Mouse (Mus musculus): ENCODE data around the gene Dolk. TPM values are rescaled to one million over a fixed set of nuclear protein-coding genes. Genes with fewer than 3 reads are reported as not detected.
A peak's percentile ranks its signal among the peaks of the same experiment; 100 is the strongest.

Gene Dolk
- polyA plus RNA-seq (2016; fragmentation: Nextera tagmentation; extraction: Ambion mirVana), result 23.9 and 24.0 TPM in 2 replicates

- peak; percentile 98 for DNase-seq (ENCODE audit: low spot score)
- Histone ChIP-seq H3K9me3 (no peaks in the 10 kb centered on the region), H3K27ac (replicated peaks) (peak within 1 kb of the TSS; percentile 89), H3K27me3 (replicated peaks; ENCODE audit: low read depth, poor library complexity, severe bottlenecking) (no peaks in the 10 kb centered on the region), H3K36me3 (replicated peaks) (peaks cover 42% of the 10 kb centered on the region), H3K4me3 (peak within 1 kb of the TSS; percentile 86), H3K4me1 (peaks cover 23% of the 10 kb centered on the region)
- under 1% methylated on average over 67 of the region's 68 CpGs for WGBS
These were observed at the start of gene Dolk, which contains the start of gene Nup188 for GRCm38 (mm10) chr2:30286192-30287026. Gene Dolk, minus strand, starts transcription at chr2:30286334. Gene Nup188, plus strand, starts transcription at chr2:30286397.

DNA sequence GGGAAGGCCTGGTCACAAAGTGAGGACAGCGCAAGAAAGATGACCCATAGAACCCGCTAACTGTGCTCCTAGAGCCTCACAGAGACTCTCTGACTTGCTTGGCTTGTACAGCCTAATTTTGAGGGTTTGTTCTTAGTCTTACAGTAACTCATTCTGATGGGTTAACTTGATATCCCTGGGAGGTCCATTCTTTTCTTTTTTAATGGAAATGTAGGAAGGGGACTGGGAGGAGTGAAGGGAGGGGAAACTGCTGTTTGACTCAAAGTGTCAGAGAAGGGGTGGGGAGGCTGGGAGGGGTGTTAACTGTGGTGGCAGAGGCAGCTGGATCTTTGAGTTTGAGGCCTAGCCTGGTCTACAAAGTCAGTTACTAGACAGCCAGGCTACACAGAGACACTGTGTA lies 49.2 kb upstream of the Dolk start:
- Histone ChIP-seq H3K4me3 (no peak overlapping the region), H3K36me3 (replicated peaks) (peaks cover 100% of the 10 kb centered on the region), H3K27me3 (replicated peaks; ENCODE audit: low read depth, poor library complexity, severe bottlenecking) (no peaks in the 10 kb centered on the region), H3K4me1 (no peaks in the 10 kb centered on the region), H3K27ac (replicated peaks) (no peak overlapping the region), H3K9me3 (no peaks in the 10 kb centered on the region)
- WGBS, result 93% methylated on average over 2 of the region's 2 CpGs
- no peak for DNase-seq (ENCODE audit: low spot score)

GRCm38 (mm10) chr2:30328791-30329190 lies 42.7 kb upstream of the Dolk start:
- no peaks in the 10 kb centered on the region for H3K27me3 ChIP-seq (replicated peaks; ENCODE audit: low read depth, poor library complexity, severe bottlenecking)
- no peak overlapping the region for H3K27ac ChIP-seq (replicated peaks)
- no peaks in the 10 kb centered on the region for H3K4me1 ChIP-seq
- H3K9me3 ChIP-seq, result no peaks in the 10 kb centered on the region
- no peak for DNase-seq (ENCODE audit: low spot score)
- peaks cover 100% of the 10 kb centered on the region for H3K36me3 ChIP-seq (replicated peaks)
- no peak overlapping the region for H3K4me3 ChIP-seq
- WGBS, result 93% methylated on average over 3 of the region's 3 CpGs

DNA sequence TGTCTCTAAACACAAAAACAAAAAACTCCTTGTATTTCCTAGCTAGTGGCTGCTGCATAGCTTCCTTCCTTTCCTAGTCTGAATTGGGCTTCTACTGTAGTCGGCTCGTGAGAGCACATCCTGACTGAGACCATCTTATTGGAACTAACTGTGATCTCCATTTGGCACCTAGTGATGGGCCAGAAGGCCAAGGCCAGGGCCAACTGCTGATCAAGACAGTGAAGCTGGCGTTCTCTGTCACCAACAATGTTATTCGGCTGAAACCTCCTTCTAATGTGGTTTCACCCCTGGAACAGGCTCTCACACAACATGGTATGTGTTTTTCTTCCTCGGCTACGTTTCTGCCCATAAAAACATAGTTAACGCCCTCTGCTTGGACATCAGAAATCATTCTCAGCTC lies 41.1 kb upstream of the Dolk start:
- Histone ChIP-seq H3K4me3 (no peak overlapping the region), H3K27ac (replicated peaks) (no peak overlapping the region), H3K4me1 (no peaks in the 10 kb centered on the region), H3K27me3 (replicated peaks; ENCODE audit: low read depth, poor library complexity, severe bottlenecking) (no peaks in the 10 kb centered on the region), H3K36me3 (replicated peaks) (peaks cover 100% of the 10 kb centered on the region), H3K9me3 (no peaks in the 10 kb centered on the region)
- 89% methylated on average over 7 of the region's 7 CpGs for WGBS
- DNase-seq (ENCODE audit: low spot score), result no peak

DNA sequence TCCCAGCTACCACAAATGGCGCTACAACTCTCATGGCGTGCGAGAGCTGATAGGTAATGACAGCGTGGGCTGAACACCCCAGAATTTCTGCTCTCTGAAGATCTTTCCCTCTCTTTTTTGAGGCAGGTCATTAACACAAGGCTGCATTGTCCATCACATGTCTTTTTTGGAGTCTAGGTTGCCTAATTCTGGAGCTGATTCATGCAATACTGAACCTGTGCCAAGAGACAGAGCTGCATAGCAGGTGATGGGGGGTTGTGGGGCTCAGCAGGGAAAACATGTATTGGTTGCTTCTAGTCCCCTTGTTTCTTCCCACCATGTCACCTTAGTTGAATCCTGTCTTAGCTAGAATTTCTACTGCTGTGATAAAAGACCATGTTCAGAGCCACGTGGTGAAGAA lies 39.2 kb upstream of the Dolk start:
- WGBS, result 95% methylated on average over 5 of the region's 5 CpGs
- Histone ChIP-seq H3K27ac (replicated peaks) (no peak overlapping the region), H3K4me3 (no peak overlapping the region), H3K27me3 (replicated peaks; ENCODE audit: low read depth, poor library complexity, severe bottlenecking) (no peaks in the 10 kb centered on the region), H3K4me1 (no peaks in the 10 kb centered on the region), H3K36me3 (replicated peaks) (peaks cover 100% of the 10 kb centered on the region), H3K9me3 (no peaks in the 10 kb centered on the region)
- no peak for DNase-seq (ENCODE audit: low spot score)

- Histone ChIP-seq H3K27ac (replicated peaks) (no peak overlapping the region), H3K9me3 (no peaks in the 10 kb centered on the region), H3K27me3 (replicated peaks; ENCODE audit: low read depth, poor library complexity, severe bottlenecking) (no peaks in the 10 kb centered on the region), H3K4me3 (no peak overlapping the region), H3K4me1 (no peaks in the 10 kb centered on the region), H3K36me3 (replicated peaks) (peaks cover 100% of the 10 kb centered on the region)
- DNase-seq (ENCODE audit: low spot score), result no peak
- 93% methylated on average over 7 of the region's 7 CpGs for WGBS
These were observed 37.0 kb upstream of the Dolk start for GRCm38 (mm10) chr2:30323111-30323510.

- 92% methylated on average over 4 of the region's 4 CpGs for WGBS
- peaks cover 100% of the 10 kb centered on the region for H3K36me3 ChIP-seq (replicated peaks)
- H3K4me1 ChIP-seq, result no peaks in the 10 kb centered on the region
These were observed 33.1 kb upstream of the Dolk start for GRCm38 (mm10) chr2:30319260-30319659.

DNA sequence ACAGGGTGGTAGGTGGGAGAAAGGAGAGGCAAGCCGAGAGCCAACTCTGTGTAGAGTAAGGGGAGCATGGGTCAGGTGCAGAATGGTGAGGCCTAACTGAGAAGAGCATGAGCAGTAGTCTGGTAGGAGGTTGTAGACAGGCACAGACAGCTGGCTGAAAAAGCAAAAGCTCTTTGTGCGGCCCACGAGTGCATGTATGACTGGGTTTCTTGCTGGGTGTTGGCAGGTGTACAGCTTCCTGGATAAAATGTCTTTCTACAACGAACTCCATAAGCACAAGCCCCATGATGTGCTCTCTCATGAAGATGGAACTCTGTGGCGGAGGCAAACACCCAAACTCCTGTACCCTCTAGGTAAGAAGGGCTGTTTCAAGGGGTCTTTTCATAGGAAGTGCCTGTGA lies 30.8 kb upstream of the Dolk start:
- H3K9me3 ChIP-seq, result no peaks in the 10 kb centered on the region
- H3K36me3 ChIP-seq (replicated peaks), result peaks cover 100% of the 10 kb centered on the region
- H3K27me3 ChIP-seq (replicated peaks; ENCODE audit: low read depth, poor library complexity, severe bottlenecking), result no peaks in the 10 kb centered on the region
- no peak overlapping the region for H3K4me3 ChIP-seq
- 91% methylated on average over 5 of the region's 5 CpGs for WGBS
- H3K27ac ChIP-seq (replicated peaks), result no peak overlapping the region
- H3K4me1 ChIP-seq, result no peaks in the 10 kb centered on the region
- no peak for DNase-seq (ENCODE audit: low spot score)

More at GRCm38 (mm10) chr2:30319260-30319659, 33.1 kb upstream of the Dolk start:
- H3K27ac ChIP-seq (replicated peaks), result no peak overlapping the region
- no peak for DNase-seq (ENCODE audit: low spot score)
- no peak overlapping the region for H3K4me3 ChIP-seq
- H3K27me3 ChIP-seq (replicated peaks; ENCODE audit: low read depth, poor library complexity, severe bottlenecking), result no peaks in the 10 kb centered on the region
- H3K9me3 ChIP-seq, result no peaks in the 10 kb centered on the region

GRCm38 (mm10) chr2:30316136-30316535 lies 30.0 kb upstream of the Dolk start:
- H3K4me3 ChIP-seq, result no peak overlapping the region
- DNase-seq (ENCODE audit: low spot score), result no peak
- no peak overlapping the region for H3K27ac ChIP-seq (replicated peaks)
- H3K9me3 ChIP-seq, result no peaks in the 10 kb centered on the region
- 94% methylated on average over 4 of the region's 4 CpGs for WGBS
- no peaks in the 10 kb centered on the region for H3K27me3 ChIP-seq (replicated peaks; ENCODE audit: low read depth, poor library complexity, severe bottlenecking)
- H3K36me3 ChIP-seq (replicated peaks), result peaks cover 98% of the 10 kb centered on the region
- no peaks in the 10 kb centered on the region for H3K4me1 ChIP-seq

DNA sequence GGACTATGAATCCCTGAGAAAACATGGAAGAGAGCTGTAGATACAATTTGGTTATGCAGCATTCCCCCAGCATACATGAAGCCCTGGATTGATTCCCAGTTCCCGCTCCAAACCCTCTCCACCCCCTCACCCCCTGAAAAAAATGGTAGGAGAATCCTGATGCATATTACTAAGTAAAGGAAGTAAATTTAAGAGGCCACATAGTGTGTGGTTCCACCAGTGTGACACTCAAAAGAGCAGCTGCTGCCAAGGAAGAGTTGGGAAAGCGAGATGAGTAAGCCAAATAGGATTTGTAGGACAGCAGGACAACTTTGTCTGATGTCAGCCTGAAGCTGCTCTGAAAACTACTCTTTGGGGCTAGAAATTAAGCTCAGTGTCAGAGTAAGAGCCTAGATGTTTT lies 25.3 kb upstream of the Dolk start:
- Histone ChIP-seq H3K27ac (replicated peaks) (no peak overlapping the region), H3K27me3 (replicated peaks; ENCODE audit: low read depth, poor library complexity, severe bottlenecking) (no peaks in the 10 kb centered on the region), H3K36me3 (replicated peaks) (peaks cover 98% of the 10 kb centered on the region), H3K4me1 (no peaks in the 10 kb centered on the region), H3K4me3 (no peak overlapping the region), H3K9me3 (no peaks in the 10 kb centered on the region)
- WGBS, result 98% methylated on average over 2 of the region's 2 CpGs
- no peak for DNase-seq (ENCODE audit: low spot score)

DNA sequence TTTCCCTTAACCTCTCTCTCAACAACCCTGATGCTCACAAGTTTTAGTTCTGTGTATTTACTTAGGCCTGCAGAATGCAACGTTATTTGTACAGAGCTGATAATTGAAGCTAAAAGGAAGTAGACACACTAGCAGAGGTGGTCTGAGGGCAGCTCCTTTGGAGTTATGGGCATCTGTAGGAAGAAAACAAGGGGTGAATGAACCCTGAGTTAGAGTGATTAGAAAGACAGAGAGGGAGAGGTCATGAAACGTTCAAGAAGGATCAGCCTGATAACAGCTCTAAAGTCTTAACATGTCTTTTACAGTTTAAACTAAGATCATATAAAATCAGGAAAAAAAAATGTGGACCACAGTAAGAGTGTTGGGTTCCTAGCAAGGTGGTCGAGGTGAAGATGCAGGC lies 23.2 kb upstream of the Dolk start:
- H3K9me3 ChIP-seq, result no peaks in the 10 kb centered on the region
- H3K27me3 ChIP-seq (replicated peaks; ENCODE audit: low read depth, poor library complexity, severe bottlenecking), result no peaks in the 10 kb centered on the region
- no peaks in the 10 kb centered on the region for H3K4me1 ChIP-seq
- WGBS, result 95% methylated on average over 3 of the region's 3 CpGs
- no peak overlapping the region for H3K4me3 ChIP-seq
- no peak overlapping the region for H3K27ac ChIP-seq (replicated peaks)
- no peak for DNase-seq (ENCODE audit: low spot score)
- H3K36me3 ChIP-seq (replicated peaks), result peaks cover 98% of the 10 kb centered on the region

DNA sequence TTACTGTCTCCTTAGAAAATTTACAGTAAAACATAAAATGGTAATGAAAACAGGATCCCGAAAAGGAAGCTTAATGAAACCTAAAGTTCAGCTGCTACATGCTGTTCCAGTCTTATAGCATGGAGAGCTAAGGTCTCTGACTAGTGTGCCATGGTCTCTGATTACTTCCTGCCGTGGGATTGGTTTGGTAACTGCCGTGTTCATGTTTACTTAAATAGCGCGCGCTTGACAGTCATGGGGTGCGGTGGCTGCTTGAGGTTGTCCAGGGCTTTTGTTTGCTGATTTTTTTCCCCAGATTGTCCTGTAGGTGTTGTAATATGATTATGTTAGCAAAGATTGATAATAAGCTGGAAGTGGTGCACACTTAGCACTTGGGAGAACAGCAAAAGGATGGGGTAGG lies 20.0 kb upstream of the Dolk start:
- 95% methylated on average over 7 of the region's 7 CpGs for WGBS
- Histone ChIP-seq H3K27me3 (replicated peaks; ENCODE audit: low read depth, poor library complexity, severe bottlenecking) (no peaks in the 10 kb centered on the region), H3K36me3 (replicated peaks) (peaks cover 100% of the 10 kb centered on the region), H3K4me3 (no peak overlapping the region), H3K4me1 (no peaks in the 10 kb centered on the region), H3K9me3 (no peaks in the 10 kb centered on the region), H3K27ac (replicated peaks) (no peak overlapping the region)
- no peak for DNase-seq (ENCODE audit: low spot score)

GRCm38 (mm10) chr2:30299966-30300365 lies 13.8 kb upstream of the Dolk start:
- 91% methylated on average over 5 of the region's 5 CpGs for WGBS
- Histone ChIP-seq H3K27ac (replicated peaks) (no peak overlapping the region), H3K4me3 (no peak overlapping the region), H3K9me3 (no peaks in the 10 kb centered on the region), H3K4me1 (no peaks in the 10 kb centered on the region), H3K27me3 (replicated peaks; ENCODE audit: low read depth, poor library complexity, severe bottlenecking) (no peaks in the 10 kb centered on the region), H3K36me3 (replicated peaks) (peaks cover 91% of the 10 kb centered on the region)
- DNase-seq (ENCODE audit: low spot score), result no peak
